Mouse (Mus musculus): ENCODE data around the gene St5. TPM values are rescaled to one million over a fixed set of nuclear protein-coding genes. Genes with fewer than 3 reads are reported as not detected.

The St5 gene
- total RNA-seq, 2 experiments from 2014 or later, result 43.5 to 47.8 TPM

DNA sequence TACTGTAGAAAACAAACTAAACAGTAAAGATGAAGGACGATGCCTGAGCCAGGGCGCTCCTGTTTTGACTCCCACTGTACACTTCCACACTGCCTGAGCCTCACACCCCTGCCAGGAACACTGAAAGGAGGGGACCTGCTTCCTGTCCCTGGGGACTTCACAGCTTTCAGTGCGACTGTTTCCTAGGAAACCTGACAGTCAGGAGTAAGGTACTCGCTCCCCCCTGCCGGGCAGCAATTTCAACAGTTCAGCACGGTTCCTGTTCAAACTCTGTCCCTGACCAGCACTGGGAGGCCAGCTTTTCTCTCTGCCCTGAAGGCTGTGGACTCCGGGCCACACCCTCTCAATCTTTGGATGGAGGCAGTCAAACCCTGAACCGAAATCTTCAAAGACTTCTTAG, 196.3 kb downstream of the St5 start:
- no peak for DNase-seq (ENCODE audit: low spot score in 2 of 2)

GRCm38 (mm10) chr7:109497507-109497906, 205.9 kb downstream of the St5 start:
- no peak for DNase-seq (ENCODE audit: low spot score in 2 of 2)

GRCm38 (mm10) chr7:109493319-109494316, 209.8 kb downstream of the St5 start:
- peak in 1 of 2 experiments; percentile 53 for DNase-seq (ENCODE audit: low spot score in 2 of 2)

DNA sequence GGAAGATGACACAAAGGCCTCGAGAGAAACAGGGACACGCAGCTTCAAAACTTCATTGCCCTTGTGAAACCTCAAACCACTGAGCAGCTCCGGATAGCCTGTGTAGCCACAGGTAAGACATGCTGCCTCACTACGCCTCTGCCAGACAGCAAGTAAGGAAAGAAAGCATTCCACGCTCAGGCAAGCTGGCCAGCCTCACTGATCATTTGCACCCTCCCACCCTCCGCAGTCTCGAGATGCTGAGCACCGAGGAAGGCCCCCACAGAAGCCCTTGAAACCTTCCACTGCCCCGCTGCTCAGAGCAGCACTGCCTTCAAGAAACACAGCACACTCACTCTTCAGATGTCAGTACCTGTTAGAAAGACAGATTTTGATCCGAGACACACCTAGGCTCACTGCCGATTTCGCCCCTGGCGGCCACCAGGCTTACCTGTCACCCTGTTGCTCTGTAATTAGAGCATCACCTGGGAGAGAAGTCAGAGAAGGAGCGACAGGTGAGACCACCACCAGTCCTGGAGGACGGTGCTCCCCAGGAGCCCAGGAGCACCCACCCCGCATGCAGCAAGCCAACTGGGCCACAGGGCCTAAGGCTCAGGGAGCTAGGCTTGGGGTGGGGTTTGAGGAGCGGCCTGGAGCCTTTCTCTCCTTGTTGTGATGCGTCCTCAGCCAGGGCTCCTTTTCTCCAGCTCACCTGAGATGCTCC, 210.6 kb downstream of the St5 start:
- DNase-seq (ENCODE audit: low spot score in 2 of 2), result peak in 1 of 2 experiments; percentile 6

DNA sequence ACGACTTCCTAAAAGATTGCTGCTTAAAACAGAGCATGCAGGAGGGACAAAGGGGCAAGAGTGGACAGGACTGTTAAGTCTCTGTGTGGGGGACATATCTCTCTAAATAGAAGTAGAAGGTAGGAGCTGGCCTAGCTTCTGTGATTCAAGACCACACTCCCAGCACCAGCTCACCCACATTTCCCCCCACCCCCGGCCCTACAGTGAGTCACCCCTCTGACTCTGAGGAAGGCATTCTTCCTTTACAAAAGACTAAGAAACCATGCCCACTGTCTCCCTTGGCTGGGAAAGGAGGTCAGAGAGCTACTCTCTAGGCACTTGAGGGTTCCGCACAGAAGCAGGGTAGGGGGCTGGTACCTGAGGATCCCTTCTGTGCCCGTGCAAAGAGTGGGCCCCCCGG, 219.2 kb downstream of the St5 start:
- DNase-seq (ENCODE audit: low spot score in 2 of 2), result no peak

- DNase-seq (ENCODE audit: low spot score in 2 of 2), result peak in 1 of 2 experiments; percentile 33
These were observed 222.6 kb downstream of the St5 start for GRCm38 (mm10) chr7:109480765-109481197.

GRCm38 (mm10) chr7:109477926-109478325, 225.5 kb downstream of the St5 start:
- no peak for DNase-seq (ENCODE audit: low spot score in 2 of 2)

Small RNAs within 50 kb of the gene (microRNA-seq; reads per million reads assigned to microRNA genes)
- 0 to 0.20 reads per million in 2 experiments for gene Gm47284

Other genes with a start within 250 kb of the St5 start
- gene Trim66, start 195.5 kb downstream of the St5 start, total RNA-seq (2021), result 1 to 10 TPM; 6.2 to 7.2 TPM
- 100 to 1,000 TPM; 158 to 159 TPM for gene Rpl27a, start 184.5 kb downstream of the St5 start, total RNA-seq (2021)
- gene Akip1, start 85 bp upstream of the St5 start, total RNA-seq (2021), result 1 to 10 TPM; 5.1 to 6.5 TPM
- under 1 TPM; 0.15 to 0.20 TPM for gene BC051019, start 20.2 kb upstream of the St5 start, total RNA-seq (2021)
- gene Ascl3, start 28.1 kb upstream of the St5 start, total RNA-seq (2021), result not detected
- 100 to 1,000 TPM; 102 to 104 TPM for gene Tmem9b, start 49.3 kb upstream of the St5 start, total RNA-seq (2021)
- 100 to 1,000 TPM; 215 to 224 TPM for gene Nrip3, start 78.4 kb upstream of the St5 start, total RNA-seq (2021)
- 1 to 10 TPM; 1.3 to 1.4 TPM for gene Scube2, start 162.1 kb upstream of the St5 start, total RNA-seq (2021)

Data from layer of hippocampus, adult 18-20 months (tissue).